Mouse (Mus musculus) spleen, postnatal 36 days (tissue): ENCODE results near the gene Btrc.
"Not testable (repeated sequence)": the region's sequence is repeated elsewhere in the genome, so short reads cannot be mapped to it uniquely, and the experiment has no call there.

Source experiments
- DNase-seq, 2 experiments: peaks; one replicate each; pipeline ENCODE4 v3.0.0; 2022; ENCODE audit warnings: low spot score in 2 of 2, mixed read lengths in 1 of 2

Btrc gene

DNA sequence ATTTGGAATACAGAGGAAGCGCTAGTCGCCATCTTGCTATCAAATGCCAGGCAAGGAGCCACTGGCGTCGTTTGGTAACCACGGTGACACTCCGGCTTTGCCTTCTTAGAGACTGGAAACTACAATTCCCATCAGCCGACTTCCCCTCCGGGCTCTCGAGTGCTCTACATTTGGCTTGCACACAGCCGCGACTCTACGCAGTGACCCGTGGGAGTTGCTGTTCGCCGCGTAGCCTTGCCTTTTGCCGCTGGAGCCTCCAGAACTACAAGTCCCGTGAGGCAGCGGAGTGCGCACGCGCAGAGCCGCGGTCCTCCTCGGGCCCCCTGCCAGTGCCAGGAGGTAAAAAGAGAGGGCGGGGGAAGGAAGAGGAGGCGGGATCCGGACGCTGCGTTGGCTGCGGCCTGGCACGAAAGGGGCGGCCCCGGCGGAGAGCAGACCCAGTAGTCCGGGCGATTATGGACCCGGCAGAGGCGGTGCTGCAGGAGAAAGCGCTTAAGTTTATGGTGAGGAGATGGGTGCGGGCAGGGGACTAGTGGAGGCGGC lies at the start of gene Btrc:
Gene Btrc, plus strand, starts transcription at position 351 of the 543 bp plus-strand sequence.
- DNase-seq, result peak; percentile 99 to 100

DNA sequence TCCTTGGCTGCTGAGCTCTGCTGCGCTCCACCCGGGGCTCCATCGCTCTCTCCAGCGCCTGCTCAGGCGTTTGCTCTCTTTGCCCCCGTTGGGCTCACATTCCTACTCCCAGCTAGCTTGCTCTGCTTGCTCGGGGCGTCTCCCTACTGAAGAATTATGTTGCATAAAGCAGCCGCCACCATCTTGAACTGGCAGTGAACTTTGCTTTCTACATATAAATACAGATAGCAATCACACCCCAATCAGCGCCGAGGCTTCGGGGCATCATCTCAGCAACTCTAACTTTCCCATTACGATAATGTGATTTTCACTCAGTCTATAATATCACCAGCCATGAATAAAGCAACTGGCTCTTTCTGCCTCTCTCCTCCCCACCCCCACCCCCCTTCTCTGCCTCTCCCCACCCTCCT lies 46.1 kb upstream of the Btrc start:
- DNase-seq, result no peak

DNA sequence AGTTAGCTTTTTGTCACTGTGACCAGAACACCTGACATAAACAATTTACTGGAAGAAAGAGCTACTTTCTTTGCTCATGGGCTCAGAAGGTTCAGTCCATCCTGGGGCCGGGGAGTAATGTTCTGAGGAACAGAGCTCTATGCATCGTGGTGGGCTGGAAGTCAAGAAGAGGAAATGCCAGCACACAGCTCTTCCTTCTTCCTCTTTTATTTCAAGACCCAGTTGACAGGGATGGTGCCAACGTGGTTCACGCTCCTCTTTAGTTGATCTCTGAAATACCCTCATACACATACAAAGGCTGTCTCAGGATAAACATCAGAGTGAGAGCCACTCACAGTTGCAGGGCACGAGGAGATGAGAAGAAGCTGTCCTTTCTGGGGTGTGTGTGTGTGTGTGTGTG lies 42.5 kb upstream of the Btrc start:
- DNase-seq, result no peak

DNA sequence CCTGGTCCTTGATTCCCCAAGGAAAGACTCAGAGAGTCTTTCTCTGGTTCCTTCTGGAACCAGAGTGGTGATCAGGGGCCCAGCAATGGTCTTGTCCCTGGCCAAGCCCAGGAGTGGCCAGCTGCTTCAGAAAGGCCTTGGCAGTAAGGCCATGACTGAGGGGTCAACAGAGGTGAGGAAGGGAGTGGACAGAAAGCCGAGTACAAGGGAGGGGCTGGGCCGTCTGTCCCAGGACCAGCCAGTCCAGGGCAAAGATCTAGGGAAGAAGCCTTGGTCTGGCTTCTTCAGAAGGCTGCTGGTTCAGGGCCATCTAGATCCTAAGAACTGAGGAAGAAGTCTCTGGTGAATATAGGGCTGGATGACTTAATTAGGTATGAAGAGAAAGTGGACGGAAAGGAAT lies 34.5 kb upstream of the Btrc start:
- DNase-seq, result no peak

DNA sequence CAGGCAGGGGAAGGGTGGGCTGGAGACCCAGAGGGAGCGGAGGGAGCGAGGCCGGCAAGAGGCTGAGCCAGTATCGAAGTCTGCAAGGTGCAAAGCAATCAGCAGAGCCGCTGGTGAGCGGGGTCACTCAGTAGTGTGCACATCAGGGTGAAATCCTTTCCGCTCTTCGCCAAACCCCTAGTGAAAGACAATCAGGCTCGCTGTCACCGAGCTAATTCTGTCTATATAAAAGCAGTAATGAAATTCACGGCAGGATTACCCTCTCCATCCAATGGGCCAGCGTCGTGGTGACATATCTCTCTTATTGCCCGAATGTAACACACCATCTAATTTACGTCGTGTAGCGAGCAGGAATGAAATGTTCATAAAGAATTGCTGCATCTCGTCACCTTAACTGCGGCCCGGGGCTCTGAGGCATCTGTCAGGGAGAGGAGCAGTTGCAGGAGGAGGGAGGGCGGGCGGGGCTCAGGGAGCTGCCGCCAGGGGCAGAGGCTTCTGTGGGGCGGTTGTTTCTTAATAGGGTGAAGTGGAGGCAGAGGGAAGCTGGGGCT lies 33.7 kb upstream of the Btrc start:
- no peak for DNase-seq

DNA sequence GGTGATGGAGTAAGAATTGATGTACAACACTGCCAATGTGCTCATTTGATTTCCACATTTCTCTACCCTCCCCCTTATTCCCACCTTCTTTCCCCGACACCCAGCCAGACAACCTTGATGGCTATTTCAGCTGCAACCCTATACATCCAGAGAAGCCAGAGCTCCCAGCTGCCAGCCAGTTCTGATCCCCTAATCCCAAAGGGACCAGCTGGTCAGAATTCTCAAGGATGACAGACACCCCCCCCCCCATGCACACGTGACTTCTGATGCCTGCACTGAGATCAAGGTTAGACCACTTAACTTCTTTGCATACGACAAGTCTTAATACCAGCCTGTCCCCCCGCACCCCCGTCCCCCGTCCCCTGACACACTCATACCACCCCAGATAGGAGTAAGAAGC lies 26.8 kb upstream of the Btrc start:
- DNase-seq, result no peak

DNA sequence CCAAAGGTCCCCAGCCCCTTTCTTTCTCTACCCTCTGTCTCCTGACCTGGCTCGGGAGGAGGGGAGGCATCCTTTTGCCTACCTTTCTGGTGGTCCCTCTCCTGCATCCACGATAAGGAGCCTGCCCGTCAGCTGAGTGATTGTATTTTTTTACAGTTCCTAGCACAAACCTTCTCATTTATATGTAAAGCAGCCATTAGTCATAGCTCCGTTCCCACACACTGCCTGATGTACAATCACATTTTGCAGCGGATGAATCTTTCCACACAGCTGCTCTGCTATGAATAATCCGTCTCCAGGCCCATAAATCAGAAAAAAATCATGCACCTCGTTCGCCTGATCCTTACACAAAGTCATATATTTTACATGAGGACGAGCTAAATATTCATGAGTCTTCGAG lies 25.4 kb upstream of the Btrc start:
- DNase-seq, result no peak

DNA sequence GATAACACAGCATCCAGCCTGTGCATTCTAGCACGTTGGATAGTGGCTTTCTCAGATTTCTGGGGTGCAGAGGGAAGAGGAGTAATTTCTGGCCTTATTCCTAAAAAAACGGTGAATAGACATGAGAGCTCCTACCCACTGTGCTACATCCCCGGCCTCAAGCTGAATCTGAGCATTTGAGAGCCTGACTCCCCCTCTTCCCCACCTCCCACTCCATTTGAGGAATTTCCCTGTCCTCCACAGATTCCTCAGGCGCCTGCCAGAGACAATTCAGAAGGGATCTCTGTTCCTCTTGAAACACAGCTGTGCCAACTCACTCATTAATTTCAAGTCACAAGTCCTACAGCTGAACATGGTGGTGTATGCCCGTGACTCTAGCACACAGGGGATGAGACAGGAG lies 19.6 kb upstream of the Btrc start:
- no peak for DNase-seq

DNA sequence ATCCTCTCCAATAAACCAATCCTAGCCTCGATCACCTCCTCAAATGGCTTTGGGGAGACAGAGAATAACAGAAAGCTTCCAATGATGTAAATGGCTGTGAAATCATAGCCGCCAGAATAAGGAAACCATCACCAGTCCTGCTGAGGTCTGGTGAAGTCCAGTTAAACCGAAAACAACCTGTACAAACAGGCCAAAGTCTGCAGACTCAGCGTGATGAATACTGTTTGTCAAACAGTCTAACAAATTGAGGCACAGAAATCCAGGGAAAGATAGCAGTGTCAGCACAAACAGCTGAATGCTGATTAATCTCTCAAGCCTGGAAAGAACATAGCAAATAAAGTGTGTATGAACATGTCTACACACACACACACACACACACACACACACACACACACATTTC lies 15.3 kb upstream of the Btrc start:
- DNase-seq, result no peak

DNA sequence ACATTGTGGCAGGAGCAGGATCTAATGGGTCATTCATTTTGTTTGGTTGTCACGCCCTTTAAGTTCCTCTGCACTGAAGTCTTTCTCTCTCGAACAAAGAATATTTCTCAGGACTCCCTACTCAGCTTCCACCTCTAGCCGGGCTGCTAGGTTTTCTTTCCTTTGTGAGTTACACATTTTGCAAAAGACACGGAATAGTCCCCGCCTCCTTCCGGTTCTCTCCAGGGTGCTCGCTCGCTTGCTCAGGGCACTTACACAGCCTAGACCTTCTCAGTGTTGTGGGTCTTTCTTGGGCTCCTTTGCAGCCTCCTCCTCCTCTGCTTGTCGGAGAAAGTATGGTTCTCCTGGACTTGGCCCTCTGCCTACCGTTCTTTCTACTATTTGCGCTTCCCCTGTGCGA lies 13.1 kb upstream of the Btrc start:
- DNase-seq, result no peak

DNA sequence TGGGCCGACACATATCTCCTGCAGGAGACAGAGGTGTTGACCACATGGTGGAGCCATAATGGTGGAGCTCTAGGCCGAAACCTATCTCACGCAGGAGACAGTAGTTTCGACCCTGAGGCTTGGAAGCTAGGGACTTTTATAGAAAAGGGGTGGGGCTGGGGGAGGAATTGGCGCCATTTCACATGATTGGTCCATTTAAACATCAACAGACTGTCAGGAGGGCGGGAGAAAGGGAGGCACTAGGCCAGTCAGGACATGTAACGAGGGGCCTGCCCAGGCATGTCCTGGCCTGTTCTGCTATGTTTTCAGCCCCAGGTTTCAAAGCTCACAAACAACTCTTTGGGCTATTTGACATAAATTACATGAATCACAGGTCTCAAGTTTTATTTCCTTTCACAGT lies 10.8 kb upstream of the Btrc start:
- not testable (repeated sequence) for DNase-seq

DNA sequence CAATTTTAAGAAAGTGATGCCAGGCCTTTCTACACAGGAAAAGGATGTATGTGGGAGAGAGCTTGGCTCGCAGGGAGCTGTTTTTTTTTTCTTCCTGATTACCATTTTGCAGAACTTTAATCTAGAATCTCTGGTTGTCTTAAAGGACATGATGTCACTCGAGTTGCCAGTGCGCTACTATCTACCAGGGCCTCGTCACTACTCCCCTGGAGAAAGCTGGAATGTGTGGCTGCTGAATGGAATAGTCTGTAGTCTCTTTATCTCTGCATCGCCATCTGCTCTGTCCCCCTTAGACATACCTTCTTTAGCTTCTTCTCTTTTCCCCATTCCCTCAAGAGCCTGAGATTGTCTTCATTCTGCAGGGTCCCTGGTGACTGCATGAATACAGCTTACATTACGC lies 7.9 kb upstream of the Btrc start:
- no peak for DNase-seq

DNA sequence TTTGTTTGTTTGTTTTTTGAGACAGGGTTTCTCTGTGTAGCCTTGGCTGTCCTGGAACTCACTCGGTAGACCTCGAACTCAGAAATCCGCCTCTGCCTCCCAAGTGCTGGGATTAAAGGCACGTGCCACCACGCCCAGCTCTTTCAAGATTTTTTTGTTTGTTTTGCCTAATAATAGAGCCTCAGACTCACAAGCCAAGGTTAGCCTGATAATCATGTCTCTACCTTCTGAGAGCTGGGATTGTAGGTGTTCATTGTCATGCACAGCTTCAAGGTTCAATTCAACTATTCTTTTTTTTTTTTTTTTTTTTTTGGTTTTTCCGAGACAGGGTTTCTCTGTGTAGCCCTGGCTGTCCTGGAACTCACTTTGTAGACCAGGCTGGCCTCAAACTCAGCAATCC lies 6.7 kb upstream of the Btrc start:
- DNase-seq, result not testable (repeated sequence)

DNA sequence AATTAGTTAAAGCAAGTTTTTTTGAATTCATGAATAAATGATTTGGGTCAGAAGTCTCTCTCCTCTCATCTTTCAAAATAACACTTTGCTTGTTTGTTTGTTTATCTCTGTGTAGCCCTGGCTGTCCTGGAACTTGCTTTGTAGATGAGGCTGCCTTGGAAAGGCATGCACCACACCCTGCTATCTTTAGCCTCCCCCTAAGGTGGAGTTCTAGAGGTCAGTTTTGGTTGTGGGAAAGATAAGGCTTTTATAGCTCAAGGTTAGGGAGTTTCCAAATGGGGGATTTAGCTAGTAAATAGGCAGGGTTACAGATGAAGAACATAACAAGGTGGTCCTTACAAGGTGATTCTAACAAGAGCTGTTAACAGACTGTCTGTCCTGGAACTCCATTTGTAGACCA lies 3.0 kb upstream of the Btrc start:
- no peak for DNase-seq

DNA sequence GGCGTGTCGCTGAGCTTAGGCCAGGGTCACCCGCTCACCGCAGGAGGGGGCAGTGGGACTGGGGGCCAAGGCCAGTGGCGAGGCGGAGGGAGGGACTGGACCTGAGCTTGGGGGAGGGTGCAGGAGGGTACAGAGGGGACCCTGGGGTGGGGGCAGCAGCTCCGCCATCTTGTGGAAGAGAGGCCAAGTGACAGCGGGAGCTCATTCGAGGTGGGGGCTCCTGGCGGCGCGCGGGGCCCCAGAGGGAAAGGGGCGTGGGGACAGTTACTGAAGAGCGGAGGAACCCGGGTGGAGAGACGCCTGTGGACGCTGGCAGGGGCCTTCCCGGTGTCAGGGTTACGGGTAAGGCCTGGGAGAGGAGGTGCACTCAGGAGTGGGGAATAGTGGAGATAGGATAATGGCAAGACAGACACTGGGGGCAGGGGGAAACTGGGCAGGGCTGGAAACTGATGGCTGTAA lies 428 bp downstream of the Btrc start:
- DNase-seq, result no peak

DNA sequence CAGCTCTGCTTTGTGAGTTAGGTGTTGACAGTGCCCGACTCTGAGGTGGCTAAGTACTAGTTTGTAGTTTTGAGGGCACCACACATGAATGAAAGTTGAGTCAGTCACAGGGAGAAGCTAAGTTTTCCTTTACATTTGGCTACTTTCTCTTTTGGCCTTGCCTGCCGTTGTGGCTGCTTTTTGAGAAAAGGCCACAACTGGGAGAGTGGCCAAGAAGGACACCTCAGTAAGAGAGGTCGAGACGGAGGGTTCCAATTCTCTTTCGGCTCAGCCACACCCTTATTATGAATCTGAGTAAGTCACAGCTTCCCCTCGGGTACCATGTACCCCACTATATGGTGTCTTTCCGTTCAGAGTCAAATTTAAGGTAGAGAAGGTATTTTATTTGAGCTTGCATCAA lies 3.1 kb downstream of the Btrc start:
- DNase-seq, result no peak

DNA sequence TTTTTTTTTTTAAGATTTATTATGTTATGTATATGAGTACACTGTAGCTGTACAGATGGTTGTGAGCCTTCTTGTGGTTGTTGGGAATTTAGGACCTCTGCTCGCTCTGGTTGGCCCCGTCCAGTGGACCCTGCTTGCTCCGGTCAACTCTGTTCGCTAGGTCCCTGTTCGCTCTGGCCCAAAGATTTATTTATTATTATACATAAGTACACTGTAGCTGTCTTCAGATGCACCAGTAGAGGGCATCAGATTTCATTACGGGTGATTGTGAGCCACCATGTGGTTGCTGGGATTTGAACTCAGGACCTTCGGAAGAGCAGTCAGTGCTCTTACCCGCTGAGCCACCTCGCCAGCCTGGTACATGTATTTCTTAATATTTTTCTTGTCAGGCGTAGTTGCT lies 21.3 kb downstream of the Btrc start:
- DNase-seq, result not testable (repeated sequence)

DNA sequence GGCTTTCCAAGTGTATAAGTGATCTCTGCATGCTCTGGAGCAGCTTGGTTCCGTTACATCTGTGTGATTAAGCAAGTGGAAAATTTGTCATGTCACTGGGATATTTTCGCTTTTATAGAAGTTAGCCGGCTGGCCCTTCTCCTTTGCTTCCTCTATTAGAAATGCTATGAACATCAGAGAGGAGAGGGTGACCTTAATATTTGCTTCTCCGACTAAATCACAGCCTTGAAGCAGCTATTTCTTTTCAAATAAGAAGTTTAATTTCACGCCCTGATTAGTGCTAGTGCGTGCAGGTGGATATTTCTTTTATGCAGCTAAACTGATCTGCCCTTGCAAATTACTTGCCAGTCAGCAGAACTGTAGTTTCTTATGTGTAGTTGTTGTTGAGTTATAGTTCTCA lies 25.0 kb downstream of the Btrc start:
- no peak for DNase-seq

DNA sequence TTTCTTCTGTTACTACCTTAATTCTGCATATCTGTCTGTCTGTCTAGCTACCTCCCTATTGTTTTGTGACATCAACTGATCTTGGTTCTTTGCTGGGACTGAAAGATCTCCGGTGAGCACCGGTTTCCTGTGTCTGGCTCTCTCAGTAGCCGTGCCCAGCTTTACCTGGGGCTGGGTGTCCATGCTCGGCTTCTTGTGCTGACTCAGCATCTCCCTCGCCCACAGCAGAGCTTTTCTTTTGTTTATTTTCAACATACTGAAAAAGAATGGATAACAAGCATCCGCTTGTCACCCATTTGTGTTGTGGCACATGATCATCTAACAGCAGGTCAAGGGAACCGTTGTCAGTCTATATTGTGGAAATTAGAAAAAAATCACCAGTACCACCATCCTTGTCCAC lies 30.5 kb downstream of the Btrc start:
- no peak for DNase-seq

DNA sequence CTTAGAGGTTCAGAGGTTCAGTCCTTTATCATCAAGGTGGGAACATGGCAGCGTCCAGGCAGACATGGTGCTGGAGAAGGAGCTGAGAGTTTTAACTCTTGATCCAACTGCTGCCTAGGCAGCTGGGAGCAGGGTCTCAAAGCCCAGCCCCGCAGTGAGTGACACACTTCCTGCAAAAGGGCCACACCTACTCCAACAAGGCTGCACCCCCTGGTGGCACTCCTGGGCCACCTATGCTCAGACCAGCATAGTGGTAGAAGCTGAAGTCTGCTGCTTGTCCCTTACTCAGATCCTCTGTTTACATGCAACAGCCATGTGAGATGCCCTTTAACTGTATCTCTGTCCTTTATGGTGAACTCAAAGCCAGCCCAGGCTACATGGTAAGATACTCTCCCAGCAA lies 47.5 kb downstream of the Btrc start:
- peak in 1 of 2 experiments; percentile 2 for DNase-seq

DNA sequence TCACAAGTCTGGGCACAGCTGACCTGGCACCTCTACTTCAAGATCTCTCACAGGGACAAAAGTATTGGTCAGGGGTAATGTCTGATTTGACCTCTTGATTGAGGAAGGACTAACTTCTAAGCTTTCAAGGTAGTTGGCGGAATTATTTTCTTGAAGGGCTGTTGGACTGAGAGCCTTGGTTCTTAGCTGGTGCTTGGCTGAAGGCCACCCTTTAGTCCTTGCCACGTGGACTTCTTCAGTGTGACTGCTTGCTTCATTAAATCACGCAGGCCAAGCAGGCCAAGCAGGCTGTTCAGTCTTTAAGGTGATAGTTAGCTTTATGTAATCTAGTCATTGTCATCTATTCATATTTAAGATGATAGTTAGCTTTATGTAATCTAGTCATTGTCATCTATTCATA lies 49.2 kb downstream of the Btrc start:
- no peak for DNase-seq

DNA sequence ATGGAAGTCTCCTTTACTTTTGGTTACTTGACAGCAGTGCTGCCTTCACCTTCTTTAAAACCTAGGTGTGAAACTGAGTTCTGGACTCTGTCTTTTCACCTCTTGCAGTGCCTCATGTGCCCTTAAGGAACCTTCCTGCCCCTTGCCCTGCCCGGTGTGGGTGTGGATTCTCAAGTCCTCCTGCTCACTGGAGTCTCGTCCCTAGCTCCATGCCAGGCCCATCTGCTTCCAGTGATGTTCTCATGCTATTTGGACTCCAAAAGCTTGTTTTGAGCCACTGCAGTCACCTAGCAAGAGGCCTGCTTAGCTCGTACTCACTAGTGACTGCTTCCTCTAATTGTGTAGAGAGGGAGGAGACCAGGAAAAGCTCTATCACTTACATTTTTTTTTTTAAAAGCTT lies 50.4 kb downstream of the Btrc start:
- no peak for DNase-seq

DNA sequence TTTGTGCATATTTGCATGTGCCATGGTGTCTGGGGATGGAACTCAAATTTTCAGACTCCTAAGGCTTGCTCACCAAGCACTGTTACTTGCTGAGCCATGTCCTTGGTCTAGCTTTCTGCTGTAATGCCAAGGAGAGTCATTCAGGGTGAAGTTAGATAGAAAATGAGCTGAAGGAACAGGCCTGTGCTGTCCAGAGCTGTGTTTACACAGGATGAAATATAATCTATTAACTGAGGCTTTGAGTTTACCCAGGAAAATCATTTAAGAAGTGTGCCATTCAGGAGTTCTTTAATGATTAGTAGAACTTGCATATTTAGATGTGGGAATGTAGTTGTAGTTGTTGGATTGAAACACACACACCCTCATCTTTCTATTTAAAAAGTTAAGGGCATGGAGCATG lies 54.1 kb downstream of the Btrc start:
- no peak for DNase-seq

DNA sequence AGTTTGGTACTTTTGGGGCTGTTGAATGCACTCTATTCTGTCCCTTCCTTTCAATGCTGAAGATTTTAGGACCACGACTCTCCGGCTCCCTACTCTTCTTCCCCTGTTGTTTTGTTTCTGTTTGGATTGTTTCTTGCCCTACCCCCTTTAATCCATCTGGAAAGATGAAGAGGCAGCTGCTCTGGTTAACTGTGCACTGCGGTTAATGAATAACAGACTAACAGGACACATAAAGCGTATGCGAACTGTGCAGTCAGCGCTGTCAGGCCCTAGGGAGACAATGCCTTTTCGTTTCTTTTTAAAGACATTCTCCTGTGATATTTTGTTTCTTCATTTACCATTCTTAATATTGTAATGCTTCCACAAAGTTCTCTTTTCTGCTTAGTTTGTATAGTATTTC lies 58.7 kb downstream of the Btrc start:
- no peak for DNase-seq
